Mouse (Mus musculus) erythroblast, adult 5-6 weeks (primary cell): ENCODE data around the gene Kif3a. TPM values are rescaled to one million over a fixed set of nuclear protein-coding genes. Genes with fewer than 3 reads are reported as not detected.
A peak's percentile ranks its signal among the peaks of the same experiment; 100 is the strongest.

Experiments
- ATAC-seq: replicated peaks from 2 replicates; pipeline ENCODE4 v1.8.0; 2016; ENCODE audit warnings: moderate number of reproducible peaks, mild to moderate bottlenecking, moderate TSS enrichment, inconsistent platforms; ENCODE audit not compliant: poor library complexity, low FRiP score, severe bottlenecking
- total RNA-seq, 2 experiments: library from RNA; stranded (forward) in 1 of 2; stranded (reverse) in 1 of 2; fragments of 150-400 nt in 1 of 2; fragments of 200-764, 138-1000 nt in 1 of 2; gene quantifications; 2 replicates each; pipeline versions ENCODE4 v1.2.3 to v1.2.4; 2015 to 2017; ENCODE audit warnings: low replicate concordance in 2 of 2

Kif3a gene
- total RNA-seq, 2 experiments from 2014 or later: 2.8 to 4.4 TPM

DNA sequence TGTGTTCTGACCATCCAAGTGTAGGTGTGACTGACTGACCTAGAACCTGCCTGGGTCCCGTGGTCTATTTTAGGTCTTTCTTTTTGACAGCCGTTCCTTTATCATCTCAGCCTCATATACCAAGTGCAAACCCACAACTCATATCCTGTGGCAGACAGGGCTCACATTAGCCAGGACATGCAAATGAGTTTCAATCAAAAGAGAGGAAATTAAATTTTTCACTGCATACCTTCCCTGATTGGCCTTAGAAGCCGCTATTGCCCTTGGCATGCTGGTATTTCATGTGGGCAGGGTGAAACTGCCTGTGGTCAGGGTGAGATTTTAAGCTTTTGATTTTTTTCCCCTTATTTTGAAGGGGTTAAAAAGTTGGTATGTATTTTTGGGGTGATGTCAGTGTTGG lies 42.5 kb downstream of the Kif3a start:
- ATAC-seq: no peak

DNA sequence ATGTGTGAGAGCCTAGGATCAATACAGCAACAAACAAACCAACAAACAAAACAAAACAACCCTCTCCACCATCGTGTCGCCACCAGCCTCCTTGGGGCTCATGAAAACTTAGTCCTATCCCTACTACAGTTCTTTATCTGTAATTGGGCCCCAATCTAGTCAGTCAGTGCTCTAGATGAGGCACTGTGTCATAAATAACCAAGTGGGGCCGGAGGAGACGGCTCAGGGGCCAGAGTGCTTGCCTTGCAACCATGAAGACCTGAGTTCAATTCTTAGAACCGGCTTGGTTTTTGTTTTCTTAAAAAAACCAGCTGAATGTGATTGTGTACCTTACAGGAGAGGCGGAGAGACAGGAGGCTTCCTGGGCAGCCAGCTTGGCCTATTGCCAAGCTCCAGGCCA lies 48.0 kb downstream of the Kif3a start:
- no peak for ATAC-seq

DNA sequence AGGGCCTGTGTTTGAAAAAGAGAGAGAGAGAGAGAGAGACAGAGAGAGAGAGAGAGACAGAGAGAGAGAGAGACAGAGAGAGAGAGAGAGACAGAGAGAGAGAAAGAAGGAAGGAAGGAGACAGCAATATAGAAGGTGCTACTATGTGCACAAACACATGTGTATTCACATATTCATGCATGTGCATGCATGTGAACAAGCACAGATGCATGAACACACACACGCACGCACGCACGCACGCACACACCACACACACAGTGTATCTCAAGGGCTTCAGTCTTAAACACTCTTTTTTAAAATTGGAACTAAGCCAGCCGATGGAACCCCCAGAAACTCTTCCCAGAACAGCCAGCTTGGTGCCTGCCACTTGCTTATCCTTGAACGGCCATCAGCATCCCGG lies 48.4 kb downstream of the Kif3a start:
- no peak for ATAC-seq

DNA sequence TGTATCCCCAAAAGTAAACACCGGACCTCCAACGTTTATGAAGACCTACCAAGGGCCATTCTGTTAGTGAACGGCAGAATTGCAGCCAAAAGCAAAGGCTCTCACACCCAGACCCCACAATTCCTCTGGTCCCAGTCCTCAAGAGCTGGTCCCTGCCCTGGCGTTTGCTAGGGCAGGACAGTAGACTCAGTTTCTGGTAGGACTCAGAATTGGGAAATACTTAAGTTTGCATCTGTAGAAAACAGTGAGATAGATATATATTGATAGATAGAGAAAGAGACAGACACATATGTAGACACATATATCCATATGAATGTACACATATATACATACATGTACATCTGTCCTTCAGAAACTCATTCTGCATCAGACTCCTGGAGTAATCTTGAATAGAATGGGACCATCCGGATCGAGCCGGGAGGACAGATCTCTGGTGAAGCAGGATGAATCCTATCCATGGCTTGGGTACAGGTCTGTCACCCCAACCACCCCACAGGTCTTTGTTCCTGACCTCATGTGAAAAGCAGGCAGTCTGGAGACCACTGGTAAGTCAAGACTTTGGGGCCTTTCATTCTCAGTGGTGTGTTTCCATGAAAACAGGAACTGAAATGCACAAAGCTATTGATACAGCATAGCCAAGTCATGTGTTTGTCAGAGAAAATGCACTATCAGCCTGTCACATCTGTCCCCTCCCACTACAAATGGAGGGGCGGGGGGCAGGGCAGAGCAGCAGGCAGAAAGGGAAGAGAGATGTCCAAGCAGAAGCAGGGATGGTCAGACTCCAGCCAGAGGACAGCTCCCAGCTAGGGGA lies 49.8 kb downstream of the Kif3a start:
- no peak for ATAC-seq

DNA sequence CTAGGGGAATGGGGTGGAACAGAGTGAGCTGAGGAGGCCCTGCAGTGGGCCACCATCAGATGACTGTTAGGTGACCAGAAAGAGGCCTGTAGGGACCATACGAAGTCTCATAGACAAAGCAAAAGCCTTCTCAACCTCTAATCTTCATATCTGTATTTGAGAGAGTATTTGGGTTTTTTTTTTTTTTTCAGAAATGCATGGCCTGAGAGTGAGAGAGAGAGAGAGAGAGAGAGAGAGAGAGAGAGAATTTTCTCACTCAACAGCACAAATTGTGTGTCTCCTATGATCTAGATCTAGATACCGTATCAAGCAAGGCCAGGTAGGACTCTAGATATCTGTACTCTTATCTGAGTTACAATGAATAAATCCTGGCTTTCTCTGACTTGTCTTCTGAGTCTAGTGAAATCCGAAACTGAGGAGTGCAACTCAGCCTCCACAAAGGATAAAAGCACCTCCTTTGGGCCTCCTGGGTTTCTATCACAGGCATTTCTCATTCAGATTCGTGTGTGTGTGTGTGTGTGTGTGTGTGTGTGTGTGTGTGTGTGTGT lies 50.5 kb downstream of the Kif3a start:
- ATAC-seq: no peak

DNA sequence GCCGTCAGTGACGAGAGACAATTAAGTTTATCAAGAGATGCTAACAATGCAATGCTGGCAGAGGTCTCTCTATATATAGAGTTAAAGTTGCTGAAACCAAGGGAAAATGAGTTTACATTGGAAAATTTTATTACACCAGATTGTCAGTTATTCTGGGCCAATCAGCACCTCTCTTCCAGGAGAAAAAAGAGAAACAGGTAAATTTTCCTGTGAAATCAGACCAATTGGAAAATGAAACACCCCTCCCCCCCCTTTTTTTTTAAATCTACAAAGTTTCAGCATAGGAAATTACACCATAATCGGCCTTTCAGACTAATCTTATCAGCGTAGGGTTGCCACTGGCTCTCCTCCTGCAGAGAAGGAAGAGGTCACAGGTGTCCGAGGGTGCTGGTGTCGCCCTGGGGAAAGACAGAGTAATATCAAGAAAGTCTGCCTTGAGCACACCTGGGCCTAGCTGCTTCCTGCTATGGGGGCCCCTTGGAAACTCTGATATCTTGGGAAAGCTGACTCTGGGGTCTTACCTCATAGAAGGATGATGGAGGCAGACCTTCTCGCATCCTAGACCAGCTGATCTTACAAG lies 51.5 kb downstream of the Kif3a start, which contains the start of gene Il4:
Gene Il4, minus strand, starts transcription at position 51 of the 580 bp plus-strand sequence.
- ATAC-seq: no peak

DNA sequence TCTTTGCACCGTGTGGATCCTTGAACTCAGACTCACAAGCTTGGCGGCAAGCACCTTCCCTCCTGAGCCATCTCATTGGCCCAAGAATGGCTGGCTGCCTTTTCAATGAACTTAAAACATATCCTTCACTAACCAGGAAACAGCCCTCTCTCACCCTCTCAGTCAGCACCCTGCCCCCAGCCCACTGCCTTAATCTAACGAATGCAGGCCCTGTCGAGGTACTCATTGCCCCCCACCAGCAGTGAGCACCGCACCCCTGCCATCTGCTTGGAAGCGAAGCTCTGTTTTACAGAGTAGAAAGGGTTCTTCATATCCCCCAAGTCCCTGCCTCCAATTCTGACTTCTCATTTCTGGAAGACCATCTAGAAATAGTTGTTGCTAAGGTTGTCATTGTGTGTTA lies 52.2 kb downstream of the Kif3a start:
- ATAC-seq: no peak

DNA sequence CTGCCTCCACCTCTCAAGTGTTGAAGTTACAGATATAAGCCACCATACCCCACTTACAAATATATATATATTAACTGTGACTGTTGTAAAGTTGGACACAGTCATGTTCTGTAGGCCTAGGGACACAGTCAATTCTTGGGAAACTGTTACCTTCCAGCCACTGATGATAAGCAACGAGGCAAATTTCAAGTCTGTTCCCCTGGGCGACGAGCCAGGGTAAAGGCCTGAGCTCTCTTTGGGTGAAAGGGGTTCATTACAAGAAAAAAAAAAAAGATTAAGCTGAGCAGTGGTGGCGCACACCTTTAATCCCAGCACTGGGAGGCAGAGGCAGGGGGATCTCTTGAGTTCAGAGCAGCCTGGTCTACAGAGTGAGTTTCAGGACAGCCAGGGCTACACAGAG lies 52.9 kb downstream of the Kif3a start:
- no peak for ATAC-seq

DNA sequence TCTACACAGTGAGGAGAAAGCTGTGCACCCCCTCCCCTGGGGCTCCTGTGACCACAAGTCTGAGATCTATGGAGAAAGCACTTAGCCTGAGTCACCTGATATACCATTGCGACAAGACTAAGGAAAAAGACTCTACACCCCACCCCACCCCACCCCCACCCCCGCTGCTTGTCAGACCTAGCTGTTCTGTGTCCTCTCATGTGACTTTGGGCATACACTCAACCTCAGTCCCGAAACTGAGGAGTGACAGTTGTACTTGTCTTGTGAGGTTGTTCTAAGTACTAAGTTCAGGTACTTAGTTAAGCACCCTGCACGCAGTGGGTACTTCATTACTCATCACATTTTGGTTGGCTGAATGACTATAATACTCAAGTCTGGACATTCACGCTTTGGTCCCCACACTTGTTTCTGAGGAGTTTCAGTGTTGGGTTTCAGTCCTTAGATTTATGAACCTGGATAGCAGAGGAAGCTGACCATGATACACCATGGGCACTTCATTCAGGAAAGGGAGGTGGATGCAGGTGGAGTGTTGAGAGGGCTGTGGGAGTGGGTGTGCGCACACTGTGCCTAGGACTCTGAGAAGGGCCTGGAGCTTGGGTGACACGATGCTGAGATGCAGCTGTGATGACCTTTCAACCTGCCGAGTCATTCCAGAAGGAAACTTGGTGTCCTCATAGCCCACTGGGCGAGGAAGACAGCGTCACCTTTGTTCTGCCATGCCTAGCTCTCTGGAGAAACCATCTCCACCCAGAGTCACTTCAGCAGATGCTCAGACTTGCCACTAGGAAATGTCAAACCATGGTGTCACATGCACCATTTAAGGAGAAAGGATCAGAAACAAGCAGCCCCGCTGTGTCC lies 54.6 kb downstream of the Kif3a start:
- no peak for ATAC-seq

DNA sequence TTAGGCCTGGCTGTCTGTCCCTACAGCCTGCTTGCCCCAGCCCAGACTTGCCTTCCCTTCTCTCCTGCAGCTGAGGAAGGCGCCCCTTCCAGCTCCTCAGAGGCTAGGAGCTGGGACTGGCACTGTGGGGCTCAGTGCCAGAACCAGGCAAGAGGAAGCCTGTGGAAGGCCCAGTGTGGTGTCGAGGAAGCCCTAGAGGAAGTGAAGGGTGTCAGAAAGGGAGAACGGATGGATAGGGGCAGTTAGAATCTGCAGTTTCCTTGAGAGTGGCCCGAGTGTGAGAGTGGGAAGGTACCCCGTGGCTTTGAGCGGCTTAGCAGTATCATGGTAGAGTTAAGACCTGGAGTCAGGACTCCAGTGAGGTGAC lies 55.2 kb downstream of the Kif3a start:
- ATAC-seq: no peak

DNA sequence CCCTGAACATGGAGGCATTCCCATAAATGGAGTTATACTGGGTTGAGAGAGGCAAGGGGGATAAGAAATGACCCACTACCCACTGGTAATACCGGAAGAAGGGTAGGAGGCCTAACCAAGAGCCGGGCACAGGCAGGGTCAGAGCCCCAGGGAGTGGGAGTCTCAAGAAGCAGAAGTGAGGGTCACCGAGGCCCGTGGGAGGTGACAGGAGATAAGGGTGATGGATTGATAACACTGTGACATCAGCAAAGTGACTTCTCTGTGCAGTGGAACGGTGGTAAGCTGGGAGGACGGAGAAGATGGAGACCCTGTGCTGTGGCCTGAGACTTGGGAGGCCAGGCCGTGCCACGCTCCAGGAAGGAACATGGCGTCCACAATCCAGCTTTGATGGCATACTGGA lies 56.4 kb downstream of the Kif3a start:
- no peak for ATAC-seq

DNA sequence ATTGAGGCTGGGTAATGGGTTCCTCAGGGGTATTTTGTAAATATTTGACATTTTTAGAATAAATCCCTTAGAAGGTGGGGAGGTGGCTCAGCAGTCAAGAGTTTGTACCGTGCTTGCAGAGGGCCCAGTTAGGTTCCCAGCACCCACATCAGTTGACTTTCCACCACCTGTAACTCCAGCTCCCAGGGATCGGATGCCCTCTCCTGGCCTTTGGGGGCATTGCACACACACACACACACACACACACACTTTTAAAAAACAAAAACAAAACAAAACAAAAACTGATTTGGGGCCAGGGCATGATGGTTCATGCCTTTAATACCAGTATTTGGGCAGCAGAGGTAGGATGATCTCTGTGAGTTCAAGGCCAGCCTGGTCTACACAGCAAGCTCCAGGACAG lies 56.9 kb downstream of the Kif3a start:
- no peak for ATAC-seq

DNA sequence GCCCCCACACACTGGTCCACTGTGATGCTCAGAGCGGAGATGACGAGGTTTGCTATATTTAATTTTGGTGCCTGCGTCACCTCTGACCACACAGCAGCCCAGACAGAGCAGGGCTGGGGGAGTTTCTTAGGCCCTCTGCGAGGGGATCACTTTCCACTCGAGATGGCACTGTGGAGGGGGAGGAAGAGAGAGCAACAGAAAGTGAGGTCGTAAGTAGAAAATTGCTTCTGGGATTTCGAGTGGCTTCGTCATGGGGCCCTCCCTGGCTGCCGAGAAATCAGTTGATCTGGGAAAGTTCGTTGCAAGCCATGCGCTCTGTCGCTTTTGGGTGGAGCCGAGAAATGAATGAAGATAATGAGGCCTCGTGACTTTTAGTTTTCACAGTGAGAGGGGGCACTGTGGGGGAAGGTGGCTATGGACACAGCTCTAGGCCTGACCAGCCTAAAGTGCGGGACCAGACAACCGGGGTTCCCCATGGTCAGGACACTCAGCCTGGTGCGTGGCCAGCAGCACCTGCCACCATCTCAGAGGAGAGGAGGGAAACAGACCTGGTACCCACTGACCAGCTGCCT lies 59.7 kb downstream of the Kif3a start:
- no peak for ATAC-seq

DNA sequence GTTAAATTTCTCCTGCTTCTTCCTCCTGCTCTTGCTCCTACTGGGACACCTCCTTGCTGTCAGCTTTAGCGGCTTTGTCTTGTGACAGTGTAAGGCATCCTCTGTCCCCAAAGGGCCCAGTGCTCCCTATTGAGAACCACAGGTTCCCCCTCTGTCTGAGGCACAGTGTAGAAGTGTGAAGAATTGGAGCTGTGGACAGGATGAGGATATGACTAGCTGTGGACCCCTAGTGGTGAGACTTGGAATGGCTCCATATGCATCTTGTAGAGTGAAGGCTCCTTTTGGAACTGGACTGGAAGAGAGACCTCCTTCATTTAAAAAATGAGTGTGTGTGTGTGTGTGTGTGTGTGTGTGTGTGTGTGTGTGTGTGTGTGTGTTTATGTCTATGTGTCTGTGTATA lies 60.7 kb downstream of the Kif3a start:
- ATAC-seq: peak; percentile 73

DNA sequence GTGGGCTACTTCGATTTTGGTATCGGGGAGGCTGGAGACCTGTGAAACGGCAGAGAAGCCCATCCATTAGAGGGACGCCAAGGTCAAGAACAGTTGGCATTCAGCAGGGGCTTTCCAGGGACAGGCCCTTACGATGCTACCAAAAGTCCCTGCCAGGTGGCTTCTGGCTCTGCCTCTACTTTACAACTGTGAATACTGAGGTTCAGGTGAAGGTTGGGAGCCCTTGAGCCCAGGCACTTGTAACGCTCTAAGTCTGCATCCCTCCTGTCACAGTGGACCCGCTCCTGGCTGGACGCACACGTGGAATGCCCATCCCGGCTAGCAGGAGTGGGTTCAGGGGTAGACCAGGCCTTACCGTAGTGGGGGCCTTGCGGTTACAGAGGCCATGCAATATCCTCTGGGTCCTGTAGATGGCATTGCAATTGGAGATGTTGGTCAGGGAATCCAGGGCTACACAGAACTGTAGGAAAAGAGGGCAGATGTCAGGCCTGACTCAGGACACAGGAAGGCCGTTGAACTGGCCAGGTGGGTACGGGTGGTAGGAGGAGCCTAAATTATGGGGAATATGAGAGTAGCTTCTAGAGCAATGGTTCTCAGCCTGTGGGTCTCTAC lies 65.0 kb downstream of the Kif3a start:
- ATAC-seq: no peak

DNA sequence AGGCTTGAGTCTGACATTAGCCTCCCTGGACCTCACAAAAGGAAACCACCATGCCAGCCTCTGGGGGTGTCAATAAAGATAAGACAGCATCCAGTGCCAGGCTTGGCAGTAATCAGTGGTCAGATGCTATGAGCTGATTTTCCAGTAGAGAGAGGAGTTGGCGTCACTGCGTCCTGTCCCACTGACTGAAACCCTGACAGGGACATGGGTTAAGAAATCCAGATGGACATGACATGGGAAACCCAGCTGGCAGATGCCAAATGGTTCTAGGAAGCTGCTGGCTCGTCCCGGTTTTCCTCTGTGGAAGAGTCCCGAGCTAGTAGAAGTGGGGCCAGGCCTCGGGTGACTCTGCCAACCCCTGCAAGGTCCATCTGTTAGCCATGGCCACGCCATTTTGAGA lies 66.5 kb downstream of the Kif3a start:
- no peak for ATAC-seq

DNA sequence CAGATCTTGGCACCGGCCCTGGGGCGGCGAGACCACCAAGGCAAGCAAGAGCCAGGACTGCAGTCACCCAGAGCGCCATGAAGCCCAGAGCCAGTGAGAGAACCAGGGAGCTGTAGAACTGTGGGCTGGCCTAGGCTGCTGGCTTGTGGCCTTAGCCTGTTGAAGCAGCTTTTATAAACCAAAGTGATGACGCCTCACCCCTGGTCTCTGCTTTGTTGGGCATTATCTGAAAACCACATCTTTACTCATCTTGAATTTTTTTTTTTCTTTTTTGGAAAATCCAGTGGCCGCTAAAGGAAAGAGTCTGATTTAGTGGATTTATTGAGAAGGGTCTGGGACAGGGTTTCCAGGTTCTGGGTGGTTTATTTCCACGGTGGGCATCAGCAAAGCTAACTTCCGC lies 67.4 kb downstream of the Kif3a start, which contains the start of gene Il13:
Gene Il13, minus strand, starts transcription at position 147 of the 400 bp plus-strand sequence.
- ATAC-seq: no peak

DNA sequence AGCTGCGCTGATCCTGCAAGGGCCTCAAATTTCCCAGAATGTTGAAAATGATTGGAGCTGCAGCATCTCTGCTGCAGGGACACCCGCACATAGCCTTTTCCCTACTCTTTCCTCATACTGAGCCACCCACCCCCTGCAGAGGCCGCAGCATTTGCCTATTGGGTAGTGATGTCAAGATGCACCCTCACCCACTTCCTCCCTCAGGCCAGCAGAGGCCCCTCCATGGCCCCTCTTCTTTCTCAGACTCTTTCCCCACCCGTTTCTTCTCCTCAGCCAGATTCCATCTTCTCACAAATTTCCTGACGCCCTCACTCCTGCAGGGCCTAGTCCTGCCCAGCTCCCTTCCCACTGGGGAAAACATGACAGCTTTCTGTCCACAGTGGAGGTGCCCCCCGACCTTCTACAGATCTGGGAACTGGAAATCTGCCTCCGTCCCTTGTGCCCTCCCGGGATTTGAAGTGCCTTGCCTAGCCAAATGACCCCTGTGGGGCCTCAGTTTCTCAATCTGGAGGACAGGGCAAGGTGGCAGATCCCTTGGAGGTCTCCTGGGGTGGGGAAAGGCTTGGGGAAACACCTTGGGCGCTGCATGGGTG lies 68.5 kb downstream of the Kif3a start:
- no peak for ATAC-seq

DNA sequence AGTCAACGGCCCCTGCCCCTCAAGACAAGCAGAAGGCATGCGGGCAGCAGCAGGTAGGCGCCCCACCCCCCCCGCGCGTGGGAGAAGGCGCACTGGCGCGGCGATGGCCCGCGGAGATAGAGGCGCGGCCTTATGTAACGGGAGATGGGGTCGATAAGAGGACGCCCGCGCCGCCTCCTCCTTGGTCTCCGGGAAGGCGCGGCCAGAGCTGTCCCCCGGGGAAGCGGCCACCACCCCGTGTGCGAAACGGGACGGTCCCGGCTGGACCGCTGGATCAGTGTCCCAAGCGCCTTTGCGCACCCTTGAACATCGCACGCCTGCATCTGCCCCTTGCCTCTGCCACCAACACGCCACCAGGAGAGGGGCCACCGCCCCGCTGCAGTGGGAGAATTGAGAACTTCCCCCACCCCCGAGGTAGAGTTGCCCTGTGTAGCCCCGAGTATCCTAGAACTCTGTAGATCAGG lies 69.0 kb downstream of the Kif3a start:
- no peak for ATAC-seq
